Mouse (Mus musculus) cerebellum, adult 9-10 months (tissue): ENCODE measurements around the gene Fnip1.
"Not testable (repeated sequence)": the region's sequence is repeated elsewhere in the genome, so short reads cannot be mapped to it uniquely, and the experiment has no call there.

ENCODE experiments used
- DNase-seq: peaks from one replicate; pipeline ENCODE4 v3.0.0; 2022

Fnip1 gene

GRCm38 (mm10) chr11:54437823-54438337 lies at the start of gene Fnip1:
TSS of gene Fnip1 (plus strand) at chr11:54438199.
- DNase-seq, result peak; percentile 93

- no peak for DNase-seq
These were observed 47.6 kb upstream of the Fnip1 start for GRCm38 (mm10) chr11:54390386-54390785.

GRCm38 (mm10) chr11:54391326-54391725 lies 46.7 kb upstream of the Fnip1 start:
- no peak for DNase-seq

GRCm38 (mm10) chr11:54396686-54397085 lies 41.3 kb upstream of the Fnip1 start:
- no peak for DNase-seq

- DNase-seq, result no peak
These were observed 39.9 kb upstream of the Fnip1 start for GRCm38 (mm10) chr11:54398058-54398457.

- DNase-seq, result not testable (repeated sequence)
These were observed 37.2 kb upstream of the Fnip1 start for GRCm38 (mm10) chr11:54400803-54401202.

- DNase-seq, result no peak
These were observed 33.1 kb upstream of the Fnip1 start for GRCm38 (mm10) chr11:54404885-54405284.

- no peak for DNase-seq
These were observed 31.0 kb upstream of the Fnip1 start for GRCm38 (mm10) chr11:54406930-54407546.

GRCm38 (mm10) chr11:54410612-54411011 lies 27.4 kb upstream of the Fnip1 start:
- no peak for DNase-seq

- no peak for DNase-seq
These were observed 25.0 kb upstream of the Fnip1 start for GRCm38 (mm10) chr11:54413017-54413416.

GRCm38 (mm10) chr11:54423007-54423406 lies 15.0 kb upstream of the Fnip1 start:
- DNase-seq, result no peak

- no peak for DNase-seq
These were observed 11.7 kb upstream of the Fnip1 start for GRCm38 (mm10) chr11:54426267-54426666.

GRCm38 (mm10) chr11:54427138-54427537 lies 10.9 kb upstream of the Fnip1 start:
- DNase-seq, result no peak

- no peak for DNase-seq
These were observed 10.2 kb upstream of the Fnip1 start for GRCm38 (mm10) chr11:54427695-54428352.

GRCm38 (mm10) chr11:54429224-54429623 lies 8.8 kb upstream of the Fnip1 start:
- DNase-seq, result no peak

- no peak for DNase-seq
These were observed 2.2 kb upstream of the Fnip1 start for GRCm38 (mm10) chr11:54435797-54436196.

GRCm38 (mm10) chr11:54437310-54437822 lies 633 bp upstream of the Fnip1 start:
- peak; percentile 42 for DNase-seq

- DNase-seq, result peak; percentile 64
These were observed 375 bp downstream of the Fnip1 start for GRCm38 (mm10) chr11:54438366-54438781.

- no peak for DNase-seq
These were observed 1.1 kb downstream of the Fnip1 start for GRCm38 (mm10) chr11:54438991-54439690.

GRCm38 (mm10) chr11:54439691-54440029 lies 1.7 kb downstream of the Fnip1 start:
- peak; percentile 13 for DNase-seq

- DNase-seq, result peak; percentile 64
These were observed 12.8 kb downstream of the Fnip1 start for GRCm38 (mm10) chr11:54450757-54451156.

GRCm38 (mm10) chr11:54454516-54454915 lies 16.5 kb downstream of the Fnip1 start:
- DNase-seq, result no peak

- DNase-seq, result no peak
These were observed 18.9 kb downstream of the Fnip1 start for GRCm38 (mm10) chr11:54456875-54457274.

GRCm38 (mm10) chr11:54458168-54458567 lies 20.2 kb downstream of the Fnip1 start:
- no peak for DNase-seq
